Mouse (Mus musculus) CD4-positive, CD25-positive, alpha-beta regulatory T cell (primary cell): ENCODE measurements around the gene Pcyox1. TPM values are rescaled to one million over a fixed set of nuclear protein-coding genes. Genes with fewer than 3 reads are reported as not detected.

ENCODE experiments used
- polyA plus RNA-seq: library from polyadenylated mRNA; unstranded; fragments of 100-300 nt; shearing (Covaris generic); gene quantifications from one replicate; pipeline ENCODE4 v1.2.1, GENCODE M21; 2017

Gene Pcyox1
- 6.8 TPM for polyA plus RNA-seq

DNA sequence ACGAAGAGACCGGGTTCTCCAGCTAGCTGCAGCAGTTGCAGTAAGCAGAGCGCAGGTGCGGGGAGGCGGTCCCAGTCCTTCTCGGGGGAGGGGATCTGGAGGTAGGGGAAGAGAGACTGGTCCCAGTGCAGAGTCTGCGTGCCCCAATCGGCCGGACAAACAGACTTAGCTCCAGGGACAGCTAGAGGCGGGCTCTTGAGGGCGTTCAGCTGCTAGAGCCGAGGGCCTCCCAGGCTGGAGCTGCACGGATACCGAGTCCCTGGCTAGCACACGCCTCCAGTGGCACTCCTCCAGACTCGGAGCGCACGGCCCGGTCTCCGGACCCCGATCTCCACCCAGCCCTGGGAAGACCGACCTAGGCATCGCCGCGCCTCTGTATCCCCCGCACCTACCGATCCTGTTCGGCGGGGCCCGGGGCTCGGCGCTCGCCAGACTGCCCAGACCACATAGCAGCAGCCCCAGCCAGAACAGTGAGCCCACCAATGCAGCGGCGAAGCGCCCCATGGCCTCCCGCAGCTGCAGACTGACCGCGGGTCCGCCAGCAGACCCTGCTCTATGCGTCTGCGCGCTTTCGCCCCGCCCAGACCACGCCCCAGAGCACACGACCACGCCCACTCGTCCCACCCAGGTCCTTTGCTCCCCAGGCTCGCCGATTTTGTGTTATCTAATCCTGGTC, at the start of gene Pcyox1:
Pcyox1 (minus strand) TSS at position 574 of the 676 bp plus-strand sequence.

DNA sequence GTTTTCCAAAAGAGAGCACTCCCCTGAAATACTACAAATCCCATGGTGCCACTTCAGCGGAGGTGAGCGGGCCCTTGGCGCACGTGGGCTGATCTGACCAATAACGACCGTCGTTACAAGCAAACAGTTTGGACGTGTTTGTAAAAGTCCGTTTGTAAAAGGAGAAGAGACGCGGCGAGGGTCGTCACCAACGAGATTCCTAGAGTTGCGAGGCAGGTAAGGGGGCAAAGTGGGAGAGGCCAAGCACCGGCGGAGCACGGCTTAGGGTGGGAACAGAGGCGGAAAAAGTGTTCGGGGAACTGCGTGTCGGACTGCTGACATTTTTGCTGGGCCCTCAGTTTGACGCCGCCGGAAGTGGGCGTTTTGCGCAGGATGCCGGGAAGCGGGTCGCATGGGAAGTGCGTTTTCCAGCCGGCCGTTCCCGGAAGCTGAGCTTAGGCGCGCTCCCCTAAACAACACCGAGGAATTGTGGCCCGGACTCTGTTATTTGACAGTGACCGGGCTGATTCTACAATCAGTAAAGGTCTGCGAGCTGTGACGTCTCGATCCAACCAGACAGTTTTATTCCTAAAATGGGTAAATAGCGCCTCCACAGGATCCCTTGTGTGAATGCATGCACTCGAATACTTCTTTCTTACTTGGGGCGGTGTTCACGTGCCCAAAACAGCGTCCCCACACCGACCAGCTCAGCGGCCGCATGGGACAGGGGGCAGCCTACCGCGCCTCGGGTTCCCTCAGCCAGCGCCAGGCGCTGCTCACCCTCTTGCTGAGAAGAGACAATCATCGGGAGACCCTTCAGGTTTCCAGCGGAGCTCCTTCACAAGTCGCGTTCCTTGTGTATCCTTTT, 41.5 kb upstream of the Pcyox1 start, which contains the start of gene C87436:
C87436 (plus strand) TSS at position 103 of the 847 bp plus-strand sequence.

GRCm38 (mm10) chr6:86426358-86426757, 29.4 kb upstream of the Pcyox1 start, which contains the start of gene Gm44790:
Gm44790 (plus strand) TSS chr6:86426658.

DNA sequence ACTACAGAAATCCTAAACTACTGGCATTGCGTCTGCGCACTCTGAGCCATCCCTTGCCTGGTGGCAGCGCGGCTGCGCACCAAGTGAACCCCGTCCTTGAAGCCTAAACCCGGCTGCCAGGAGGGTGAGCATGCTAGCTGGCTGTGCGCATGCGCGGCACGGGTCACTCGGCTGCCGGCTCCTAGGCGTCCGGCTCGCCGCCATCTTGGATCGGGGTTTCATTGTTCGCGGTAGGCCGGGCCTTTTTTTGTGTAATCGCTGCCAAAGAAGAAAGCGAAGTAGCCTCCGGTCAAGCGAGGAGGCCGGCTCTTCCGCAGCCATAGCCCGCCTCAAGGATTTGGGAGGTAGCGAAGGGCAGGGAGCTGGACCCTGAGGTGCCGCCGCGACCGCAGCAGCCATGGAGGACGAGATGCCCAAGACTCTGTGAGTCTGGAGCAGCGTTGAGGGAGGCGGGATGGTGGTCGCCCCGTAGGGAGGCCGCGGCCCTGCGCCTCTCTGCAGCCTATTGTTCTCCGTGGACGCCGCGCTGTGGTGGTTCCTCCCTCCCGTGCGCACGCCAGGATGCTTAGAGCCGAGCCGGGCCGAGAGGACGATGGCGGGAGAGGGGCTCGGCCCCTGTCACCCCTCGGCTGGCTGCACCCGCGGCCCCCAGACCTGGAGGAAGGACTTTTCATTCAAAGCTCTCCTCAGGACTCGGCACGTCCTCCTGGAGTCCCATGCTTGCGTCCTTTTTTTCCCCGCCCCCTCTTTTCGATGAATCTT, 7.3 kb upstream of the Pcyox1 start, which contains the start of gene Tia1:
Tia1 (plus strand) TSS at position 120 of the 762 bp plus-strand sequence.

DNA sequence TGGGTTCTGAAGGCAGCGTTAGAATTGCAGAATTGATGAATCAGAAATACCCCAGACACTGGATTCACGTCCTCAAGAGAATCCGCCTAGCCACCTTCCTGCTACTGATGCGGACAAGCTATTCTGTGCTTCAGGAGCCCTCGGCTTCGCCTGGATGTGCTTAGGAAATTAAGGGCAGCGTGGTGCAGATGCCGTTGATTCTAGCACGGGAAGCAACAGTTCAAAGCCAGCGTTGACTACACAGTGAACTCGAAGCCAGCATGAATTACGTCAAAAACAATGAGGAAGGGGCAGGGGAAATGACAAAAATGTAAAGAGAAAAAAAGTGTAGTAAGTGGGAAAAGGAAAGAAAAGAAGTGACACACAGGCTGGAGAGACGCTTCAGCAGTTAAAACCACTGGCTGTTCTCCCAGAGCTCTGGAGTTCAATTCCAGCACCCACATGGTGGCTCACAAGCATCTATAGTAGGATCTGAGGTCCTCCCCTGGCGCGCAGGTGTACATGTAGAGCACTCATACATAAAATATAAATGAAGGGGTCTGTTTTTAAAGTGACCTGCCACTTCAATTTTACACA, 26.1 kb downstream of the Pcyox1 start, which contains the start of gene Snrpg:
Snrpg (plus strand) TSS at position 541 of the 576 bp plus-strand sequence.

DNA sequence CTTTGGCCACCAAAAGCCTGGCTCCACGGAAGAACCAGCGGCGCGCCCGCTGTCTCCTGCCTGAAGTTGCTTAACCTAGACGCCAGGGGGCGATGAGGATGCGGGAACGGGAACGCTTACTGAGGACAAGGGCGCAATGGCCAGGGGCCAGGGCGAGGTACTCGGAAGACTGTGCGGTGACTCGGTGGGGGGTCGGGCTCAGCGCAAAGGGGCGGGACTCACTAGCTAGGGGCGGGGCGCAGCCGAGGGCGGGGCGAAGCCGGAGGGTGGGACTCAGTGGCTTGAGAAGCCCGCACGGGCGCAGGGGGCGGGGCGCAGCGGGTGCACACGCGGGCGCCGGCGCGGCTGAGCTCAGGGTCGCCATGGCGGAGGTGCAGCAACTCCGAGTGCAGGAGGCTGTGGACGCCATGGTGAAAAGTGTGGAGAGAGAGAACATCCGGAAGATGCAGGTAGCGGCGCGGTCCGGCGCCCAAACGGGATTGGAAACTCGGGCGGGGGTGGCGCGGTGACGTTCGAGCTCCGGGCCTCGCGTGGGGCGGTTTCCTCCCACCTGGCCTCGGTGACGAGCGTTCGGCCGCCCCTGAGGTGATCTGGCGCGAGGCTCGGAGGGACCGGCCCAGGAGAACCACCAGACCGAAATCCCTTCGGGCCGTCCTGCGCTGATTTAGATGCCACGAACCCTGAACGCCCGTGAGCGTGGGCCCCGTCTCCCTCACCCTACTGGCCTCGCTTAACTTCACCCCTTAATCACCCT, 31.4 kb downstream of the Pcyox1 start, which contains the start of gene Fam136a:
Fam136a (plus strand) TSS at position 276 of the 754 bp plus-strand sequence.

Other genes starting within 250 kb of the Pcyox1 start
- not detected for gene Tgfa, start 201.9 kb downstream of the Pcyox1 start, polyA plus RNA-seq
- gene Fam136a, start 31.5 kb downstream of the Pcyox1 start, polyA plus RNA-seq: 46.0 TPM
- gene Snrpg, start 25.9 kb downstream of the Pcyox1 start, polyA plus RNA-seq: 351 TPM
- 147 TPM for gene Tia1, start 7.1 kb upstream of the Pcyox1 start, polyA plus RNA-seq
- gene Gm44790, start 29.5 kb upstream of the Pcyox1 start, polyA plus RNA-seq: not detected
- gene C87436, start 41.2 kb upstream of the Pcyox1 start, polyA plus RNA-seq: 50.6 TPM
- gene Pcbp1, start 129.2 kb upstream of the Pcyox1 start, polyA plus RNA-seq: 362 TPM
- 0.11 TPM for gene Asprv1, start 231.0 kb upstream of the Pcyox1 start, polyA plus RNA-seq